Mouse (Mus musculus) ovary, postnatal 36 days (tissue): ENCODE measurements around the gene Cxcl12.

Experiments used
- DNase-seq: peaks from one replicate; pipeline ENCODE4 v3.0.0; 2022; ENCODE audit warnings: low spot score, mixed read lengths

The Cxcl12 gene

DNA sequence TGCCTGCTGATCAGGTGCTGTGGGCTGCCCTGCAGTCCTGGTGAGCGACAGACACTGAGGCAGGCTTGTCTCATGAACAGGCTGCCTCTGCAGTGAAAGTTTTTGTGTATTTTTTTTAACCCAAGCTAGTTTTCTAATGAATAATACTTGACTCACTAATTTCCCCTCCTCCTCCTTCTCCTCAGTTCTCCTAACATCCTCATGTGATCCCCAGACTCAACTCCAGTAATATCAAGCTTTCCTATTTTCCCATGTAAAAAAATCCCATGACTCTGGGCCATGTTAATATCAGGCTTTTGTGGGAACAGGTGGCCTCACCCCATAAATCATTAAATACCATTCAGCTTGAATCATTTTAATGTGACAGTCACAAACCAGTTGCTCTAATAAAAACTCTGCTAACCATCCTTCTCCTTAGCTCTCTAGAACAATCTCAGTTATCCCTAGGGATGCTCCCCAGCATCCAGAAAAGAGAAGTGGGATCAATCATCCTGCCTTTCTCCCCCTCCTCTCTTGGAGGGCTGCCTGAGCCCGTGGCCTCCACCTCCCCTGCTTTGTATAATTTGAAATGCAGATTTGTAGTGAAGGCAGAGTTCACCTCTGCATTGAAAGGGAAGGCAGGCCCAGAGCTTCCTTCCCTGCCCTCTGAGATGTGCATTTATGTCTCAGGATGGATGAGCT is 6.9 kb downstream of the Cxcl12 start:
- DNase-seq, result no peak

DNA sequence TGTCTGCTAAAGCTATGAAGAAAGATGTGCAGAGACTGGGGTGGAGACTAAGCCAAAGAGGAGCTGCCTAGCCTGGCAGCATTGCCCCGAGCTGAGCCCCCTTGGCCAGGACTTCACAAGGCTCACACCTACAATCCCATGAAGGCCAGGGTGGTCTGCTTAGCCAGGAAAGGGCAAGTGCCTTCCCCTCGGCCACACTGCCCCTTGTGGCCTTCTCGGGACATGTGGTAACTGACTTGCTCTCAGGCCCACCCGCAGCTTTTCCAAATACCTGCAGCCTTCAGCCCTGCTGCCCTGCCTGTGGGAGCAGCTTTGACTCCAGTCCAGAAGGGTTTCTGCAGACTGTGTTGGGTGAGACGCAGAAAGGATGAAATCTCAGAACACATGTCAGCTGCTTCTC is 8.1 kb downstream of the Cxcl12 start:
- no peak for DNase-seq

DNA sequence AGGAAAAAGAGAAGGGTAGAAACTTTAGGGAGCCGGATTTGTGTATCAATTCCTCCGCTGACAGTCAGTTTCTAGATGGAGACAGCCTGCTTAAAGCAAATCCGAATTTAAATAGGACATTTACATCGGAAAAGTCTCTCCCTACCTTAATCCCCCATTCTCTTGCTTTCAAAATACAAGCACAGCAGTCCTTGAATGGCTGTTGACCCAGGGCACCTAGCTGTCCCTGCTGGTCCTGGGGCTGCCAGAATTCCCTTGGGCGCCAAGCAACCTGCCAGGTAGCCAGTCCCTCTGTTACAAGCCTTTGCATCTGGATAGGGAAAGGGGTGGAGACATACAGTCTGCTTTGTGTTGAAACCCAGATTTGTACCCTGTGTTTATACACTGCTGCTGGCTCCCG is 12.0 kb downstream of the Cxcl12 start:
- no peak for DNase-seq

DNA sequence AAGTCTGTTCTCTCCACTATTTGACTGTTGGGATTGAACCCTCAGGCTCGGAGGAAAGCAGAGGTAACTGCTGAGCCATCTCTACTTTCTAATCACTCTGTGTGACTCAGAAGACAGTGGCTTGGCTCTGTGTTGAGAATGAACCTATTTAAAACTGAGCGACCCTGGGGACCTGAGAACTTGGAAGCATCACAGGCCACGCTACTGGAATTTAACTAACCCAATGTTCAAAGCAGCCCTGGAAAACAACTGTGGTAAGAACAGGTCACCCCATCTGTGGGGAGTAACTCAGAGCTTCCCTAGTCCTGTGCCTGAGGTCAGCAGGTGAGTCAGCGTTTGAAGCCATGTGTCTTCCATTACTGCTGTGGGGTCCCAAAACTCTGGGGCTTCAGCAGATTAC is 17.0 kb downstream of the Cxcl12 start:
- DNase-seq, result no peak

DNA sequence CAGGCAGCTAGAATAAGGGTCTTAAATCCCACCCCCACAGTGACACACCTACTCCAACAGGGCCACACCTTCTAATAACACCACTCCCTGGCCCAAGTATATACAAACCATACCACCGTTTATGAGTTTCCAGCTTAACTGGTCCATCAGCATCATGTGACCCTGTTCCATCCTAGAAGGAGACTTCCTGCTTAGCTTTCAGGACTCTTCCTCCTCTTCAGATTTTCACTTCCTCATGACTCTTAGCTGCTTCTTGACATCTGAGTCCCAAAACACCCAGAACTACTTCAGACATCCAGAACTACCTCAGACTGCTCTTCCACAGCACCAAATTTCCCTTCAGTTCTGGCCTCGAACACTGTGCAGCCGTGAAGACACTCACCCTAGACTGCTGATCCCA is 22.1 kb downstream of the Cxcl12 start:
- no peak for DNase-seq

DNA sequence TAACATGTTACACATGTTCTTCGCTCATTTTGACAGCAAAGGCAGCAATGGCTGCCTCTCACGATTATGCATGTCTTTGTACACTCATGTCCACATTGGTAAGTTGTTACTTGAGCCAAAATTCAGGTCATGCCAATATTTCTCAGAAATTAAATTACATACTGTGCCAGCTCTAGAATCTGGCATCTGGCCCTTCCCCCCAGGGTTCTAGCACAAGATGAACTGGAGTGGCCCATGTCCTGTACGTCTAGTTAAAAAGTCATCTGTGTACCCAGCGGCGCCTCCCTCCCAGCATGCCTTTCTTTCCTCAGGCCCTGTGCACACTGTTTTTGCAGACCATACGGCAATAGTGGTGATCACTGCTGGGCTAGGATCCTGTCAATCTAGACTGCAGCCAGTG is 23.4 kb downstream of the Cxcl12 start:
- no peak for DNase-seq

DNA sequence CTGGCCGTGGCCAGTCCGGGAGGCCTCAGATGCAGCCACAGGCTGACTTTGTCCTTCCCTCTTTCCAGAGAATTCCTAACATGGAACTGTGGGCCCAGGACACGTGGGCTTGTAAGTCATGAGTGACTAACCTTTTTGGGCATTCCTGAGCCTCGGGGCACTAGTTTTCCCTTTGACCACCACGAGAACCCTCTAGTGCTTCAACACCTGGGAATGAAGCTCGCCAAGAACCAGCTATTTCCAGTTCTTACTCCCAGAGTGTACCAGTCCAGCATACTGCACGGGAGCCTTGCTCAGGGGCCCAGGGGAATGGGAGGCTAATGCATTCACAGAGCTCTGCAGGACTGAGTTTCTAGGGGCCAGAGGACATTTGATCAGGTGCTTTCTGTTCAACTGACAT is 24.3 kb downstream of the Cxcl12 start:
- no peak for DNase-seq

DNA sequence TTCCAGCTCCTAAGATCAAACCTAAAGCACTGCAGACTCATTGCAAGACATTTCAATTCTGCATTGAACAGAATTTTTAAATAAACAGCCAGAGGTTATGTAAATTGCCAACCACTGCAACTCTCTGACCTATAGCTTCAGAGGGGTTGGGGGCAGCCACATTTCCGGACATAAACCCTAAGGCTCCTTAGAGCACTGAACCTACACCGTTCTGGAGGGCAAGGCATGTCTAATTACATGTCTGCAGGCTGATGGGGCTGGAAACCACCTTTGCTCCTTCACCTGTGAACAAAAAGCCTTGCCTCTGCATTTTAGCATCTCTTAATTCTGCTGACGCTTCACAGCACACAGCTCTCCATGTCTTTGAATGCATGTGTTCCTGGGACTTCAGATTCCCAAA is 26.9 kb downstream of the Cxcl12 start:
- DNase-seq, result no peak

DNA sequence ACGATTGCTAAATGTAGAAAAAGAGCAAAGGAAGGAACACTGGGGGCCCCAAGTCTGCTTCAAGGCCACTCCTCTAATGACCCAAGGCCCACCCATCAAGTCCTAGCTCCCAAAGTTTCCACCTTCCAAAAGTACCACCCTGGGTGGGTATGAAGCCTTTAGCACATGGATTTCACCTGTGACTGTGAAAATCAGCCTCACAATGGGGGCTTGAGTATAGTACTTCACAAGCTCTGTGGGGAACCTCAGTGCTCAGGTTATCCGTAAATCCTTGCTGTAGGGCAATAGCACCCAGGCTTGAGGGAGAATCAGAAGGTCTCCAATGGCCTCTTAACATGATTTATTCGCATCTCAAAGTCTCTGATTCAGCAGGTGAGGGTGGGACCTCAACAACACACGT is 30.5 kb downstream of the Cxcl12 start:
- DNase-seq, result no peak

DNA sequence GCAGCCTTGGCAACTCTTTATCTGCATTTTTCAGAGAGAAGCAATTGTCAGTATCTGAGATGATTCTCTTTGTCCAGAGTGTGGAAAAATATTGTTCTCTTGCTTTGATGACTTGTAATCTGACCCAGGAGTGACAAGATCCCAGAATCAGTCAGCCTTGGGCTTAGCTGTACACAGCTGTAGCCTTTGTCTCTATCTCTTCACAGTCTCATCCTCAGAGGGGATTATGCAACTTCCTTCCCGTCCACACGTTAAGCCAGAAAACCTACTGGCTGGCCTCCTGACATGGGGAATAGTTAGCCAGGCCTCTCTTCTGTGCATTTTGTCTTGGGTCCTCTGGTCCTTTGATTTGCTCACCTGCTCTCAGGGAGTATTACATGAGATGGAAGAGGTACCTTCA is 31.4 kb downstream of the Cxcl12 start:
- no peak for DNase-seq

DNA sequence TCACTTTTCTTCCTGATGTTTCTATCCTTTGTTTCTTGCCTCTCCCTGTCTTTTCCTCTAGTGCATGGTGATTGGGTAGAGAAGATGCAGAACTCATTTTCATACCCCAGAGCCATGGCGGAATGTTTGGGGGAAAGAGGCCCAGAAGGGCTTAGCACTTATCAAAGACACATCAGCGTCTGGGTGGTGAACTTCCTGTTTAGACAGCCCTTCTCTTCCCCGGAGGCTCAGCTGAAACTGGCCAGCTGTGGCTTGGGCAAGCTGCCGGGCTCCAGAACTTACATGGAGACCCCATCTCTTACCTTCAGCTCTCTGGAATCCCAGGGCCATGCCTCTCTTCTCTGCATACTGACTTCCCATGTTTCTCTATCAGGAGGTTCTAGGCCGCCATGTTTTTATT is 32.6 kb downstream of the Cxcl12 start:
- no peak for DNase-seq

DNA sequence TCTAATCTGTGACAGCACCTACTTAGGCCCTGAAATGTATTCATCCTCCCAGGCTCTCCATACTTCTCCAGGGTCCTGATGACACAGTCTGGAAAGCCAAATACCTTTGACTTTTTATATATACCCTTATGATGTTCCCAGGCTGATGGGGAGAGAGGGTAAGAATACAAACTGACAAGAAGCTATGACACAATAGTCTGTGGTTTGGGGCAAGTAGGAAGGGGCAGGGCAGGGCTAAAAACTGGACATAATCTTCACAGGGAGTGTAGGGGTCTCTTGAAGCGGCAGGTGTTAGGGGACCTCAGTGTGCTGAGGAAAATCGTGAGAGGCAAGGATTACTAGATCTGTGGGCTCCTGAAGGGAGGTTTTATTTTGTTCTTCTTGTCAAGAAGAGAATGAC is 33.1 kb downstream of the Cxcl12 start:
- DNase-seq, result no peak

DNA sequence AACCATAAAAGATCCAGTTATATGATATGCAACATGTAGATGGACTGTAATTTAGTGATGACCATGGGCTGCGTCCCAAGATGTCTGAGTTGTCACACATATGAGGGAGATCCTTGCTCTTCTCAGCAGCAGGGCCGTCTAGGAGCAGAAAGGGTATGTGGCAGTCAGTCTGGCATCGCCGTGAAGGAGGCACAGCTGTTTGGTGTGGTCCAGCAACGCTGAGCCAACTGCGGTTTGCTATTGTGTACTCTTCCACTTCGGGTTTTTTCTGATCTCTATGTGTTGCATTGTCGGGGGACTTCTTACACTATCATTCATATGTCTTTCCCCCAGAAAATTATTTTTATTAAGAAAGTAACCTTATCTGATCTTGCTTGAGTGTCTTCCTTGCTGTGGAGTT is 33.5 kb downstream of the Cxcl12 start:
- DNase-seq, result no peak

DNA sequence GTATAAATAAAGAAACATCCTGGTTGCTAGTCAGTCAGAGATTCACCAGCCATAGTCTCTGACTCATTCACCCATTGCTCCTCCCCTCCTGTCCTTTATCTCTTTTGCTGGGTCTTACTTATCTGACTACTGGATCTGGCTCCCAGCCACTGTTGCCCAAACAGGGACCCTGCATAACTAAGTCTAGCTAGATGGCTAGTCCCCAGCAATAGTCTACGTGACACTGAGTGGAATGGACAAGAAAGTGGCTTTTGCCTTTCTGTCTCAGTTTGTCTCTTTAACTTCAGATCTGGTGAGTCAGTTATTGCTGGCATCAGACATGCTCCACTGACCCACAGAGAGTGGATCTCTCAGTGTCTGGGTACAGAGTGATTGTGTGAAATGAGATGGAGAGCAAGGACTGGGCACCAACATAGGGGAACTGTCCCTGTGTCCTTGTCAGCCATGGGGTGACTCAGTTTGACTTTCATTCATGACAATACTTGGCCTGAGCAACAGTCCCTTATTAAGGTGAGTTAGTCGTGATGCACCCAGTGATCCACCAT is 34.6 kb downstream of the Cxcl12 start:
- DNase-seq, result no peak

DNA sequence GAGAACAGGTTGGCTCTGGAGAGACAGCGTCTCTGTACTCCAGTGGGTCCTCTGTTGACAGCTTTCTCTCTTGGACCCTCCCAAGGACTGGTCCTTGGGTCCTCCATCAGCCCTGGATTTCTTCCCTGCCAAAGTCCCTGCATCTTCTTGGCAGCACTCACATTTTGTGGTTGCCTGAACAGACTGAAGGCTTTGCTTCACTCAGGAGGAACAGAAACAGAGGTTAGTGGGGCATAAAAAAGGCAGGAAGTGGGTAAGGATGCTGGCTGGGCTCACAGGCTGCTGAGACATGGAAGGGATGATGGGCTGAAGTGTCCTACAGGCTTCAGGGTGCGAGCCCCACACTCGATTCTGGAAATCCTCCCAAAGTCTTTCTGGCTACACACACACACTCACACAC is 35.8 kb downstream of the Cxcl12 start:
- no peak for DNase-seq

DNA sequence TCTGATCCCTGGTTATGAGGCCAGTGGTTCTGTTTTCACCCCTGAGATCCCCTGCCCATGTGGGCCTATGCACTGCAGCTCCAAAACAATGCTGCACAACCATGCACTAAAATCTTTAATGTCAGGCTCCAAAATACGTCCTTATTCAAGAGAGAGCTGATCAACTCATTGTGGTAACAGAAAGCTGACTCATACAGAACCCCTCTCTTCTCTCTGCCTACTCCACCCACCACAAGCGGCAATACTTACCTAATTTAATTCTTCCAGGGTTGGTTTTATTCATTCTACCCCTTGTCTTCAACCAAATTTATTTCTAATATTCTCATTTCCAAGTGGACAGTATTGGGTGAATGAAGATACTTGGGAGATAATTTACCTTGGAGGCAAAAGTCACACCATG is 38.5 kb downstream of the Cxcl12 start:
- no peak for DNase-seq

DNA sequence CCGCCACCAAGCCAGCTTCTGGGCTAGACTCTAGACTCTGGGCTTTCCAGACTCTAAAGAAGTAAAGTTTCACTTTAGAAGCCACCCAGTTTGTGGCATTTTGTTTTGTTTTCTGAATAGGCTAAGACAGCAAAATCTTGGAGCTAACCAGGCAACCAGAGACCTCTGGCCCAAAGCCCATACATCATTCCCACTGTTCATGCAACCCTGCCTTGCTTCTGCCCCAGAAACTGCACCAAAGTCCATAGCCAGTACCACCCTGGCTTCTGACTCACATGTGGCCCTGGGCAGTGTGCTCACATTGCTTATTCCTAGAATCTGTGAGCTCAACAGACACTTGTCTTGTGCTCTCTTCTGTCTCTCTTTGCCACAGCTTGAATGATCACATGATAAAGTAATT is 39.0 kb downstream of the Cxcl12 start:
- DNase-seq, result no peak

DNA sequence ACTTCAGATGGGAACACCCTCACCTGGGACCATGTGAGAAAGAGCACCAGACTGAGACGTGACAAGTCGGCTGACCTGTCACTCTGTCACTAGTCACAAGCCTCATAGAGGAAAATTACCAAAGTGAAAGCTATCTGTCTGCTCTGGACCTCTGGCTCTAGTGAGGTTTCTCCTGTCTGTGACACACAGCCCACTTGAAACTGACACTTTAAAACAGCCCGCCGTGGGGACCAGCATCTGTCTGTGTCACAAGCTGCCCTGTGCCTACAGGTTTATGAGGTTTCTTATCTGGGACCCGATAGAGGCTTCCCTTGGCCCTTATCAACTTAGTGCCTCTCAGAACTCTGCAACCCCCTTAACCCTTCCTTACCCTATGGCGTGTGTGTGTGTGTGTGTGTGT is 41.8 kb downstream of the Cxcl12 start:
- no peak for DNase-seq

DNA sequence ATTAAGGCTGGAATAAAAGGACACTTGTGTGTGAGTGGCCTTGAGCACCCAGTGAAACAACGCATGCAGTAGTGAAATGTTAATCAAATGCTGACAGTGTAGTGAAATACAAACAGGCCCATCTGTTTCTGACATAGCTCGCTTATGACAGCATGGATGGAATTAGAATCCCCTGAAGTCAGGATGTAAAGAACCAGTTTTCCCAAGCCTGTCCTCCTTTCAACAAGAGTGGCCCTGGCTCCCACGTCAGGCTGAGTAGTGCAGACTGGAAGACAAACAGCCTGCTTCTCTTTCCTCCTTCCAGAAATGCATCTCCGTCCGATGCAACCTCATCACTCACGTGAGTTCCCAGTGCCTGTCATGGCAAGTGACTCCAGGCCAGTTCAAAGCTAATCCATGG is 42.2 kb downstream of the Cxcl12 start:
- DNase-seq, result no peak

DNA sequence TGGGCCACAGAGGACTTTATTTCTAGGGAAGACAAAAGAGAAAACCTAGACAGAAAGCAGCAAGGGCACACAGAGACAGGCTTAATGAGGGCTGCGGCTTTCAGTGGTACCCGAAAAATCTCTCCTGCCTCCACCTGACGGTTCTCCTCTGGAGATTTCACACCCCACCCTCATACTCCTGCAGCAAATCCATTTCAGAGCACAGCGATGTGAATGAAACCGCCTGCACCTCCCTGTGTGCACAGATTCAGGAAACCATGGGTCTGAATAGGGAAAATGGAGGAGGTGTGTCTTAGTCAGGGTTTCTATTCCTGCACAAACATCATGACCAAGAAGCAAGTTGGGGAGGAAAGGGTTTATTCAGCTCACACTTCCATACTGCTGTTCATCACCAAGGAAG is 46.2 kb downstream of the Cxcl12 start:
- no peak for DNase-seq

DNA sequence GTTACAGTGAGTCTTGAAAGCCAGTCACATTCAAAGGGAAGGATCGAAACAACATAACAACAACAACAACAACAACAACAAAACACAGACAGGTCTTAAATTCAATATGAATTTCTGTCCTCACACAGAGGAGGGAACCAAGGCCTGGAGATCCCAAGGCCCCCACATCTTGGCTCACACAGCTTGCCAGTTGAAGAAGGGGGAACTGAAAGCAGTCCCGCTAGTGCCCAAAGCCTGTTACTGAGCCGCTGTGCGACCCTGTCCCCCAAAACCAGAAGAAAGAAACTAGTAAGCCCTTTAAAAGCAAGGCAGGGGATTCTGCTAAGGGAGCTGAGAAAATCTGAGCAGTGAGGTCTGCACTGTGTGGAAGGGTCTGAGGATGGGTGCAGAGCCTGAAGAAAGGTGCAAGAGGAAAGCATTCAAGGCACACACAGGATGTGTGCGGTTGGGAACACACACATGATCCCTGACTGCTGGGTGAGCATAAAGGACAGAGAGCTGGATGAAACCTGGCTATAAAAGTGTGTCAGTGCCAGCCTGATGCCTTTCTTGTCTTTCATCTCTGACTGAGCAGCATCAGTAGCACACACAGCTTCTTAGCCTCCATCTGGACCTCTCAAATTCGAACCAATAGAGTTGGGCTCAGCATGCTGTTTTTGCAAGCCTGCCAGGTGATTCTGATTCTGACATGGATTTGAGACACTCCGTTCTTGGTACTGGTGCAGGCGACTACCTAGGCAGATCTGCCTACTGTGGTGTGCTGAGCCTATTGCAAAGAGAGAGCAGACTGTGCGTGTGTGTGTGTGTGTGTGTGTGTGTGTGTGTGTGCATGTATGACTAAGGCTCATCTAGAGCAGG is 50.3 kb downstream of the Cxcl12 start:
- no peak for DNase-seq

DNA sequence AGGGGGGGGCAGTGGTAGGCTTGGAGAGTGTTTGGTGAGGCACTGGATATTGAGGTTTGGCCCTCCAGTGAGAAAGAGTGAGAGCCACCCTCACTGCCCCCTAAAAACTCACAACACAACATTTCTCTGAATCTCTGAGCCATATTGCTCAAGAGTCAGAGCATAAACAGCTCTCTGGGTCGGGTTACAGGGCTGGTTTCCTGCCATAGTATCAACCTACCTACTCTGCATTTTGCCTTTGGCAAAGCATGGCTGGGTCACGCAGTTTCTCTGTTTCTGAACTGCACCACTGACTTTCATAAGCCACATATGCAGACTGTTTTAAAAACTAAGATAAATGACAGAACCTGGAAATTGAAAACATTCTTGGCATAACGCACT is 51.0 kb downstream of the Cxcl12 start:
- no peak for DNase-seq

DNA sequence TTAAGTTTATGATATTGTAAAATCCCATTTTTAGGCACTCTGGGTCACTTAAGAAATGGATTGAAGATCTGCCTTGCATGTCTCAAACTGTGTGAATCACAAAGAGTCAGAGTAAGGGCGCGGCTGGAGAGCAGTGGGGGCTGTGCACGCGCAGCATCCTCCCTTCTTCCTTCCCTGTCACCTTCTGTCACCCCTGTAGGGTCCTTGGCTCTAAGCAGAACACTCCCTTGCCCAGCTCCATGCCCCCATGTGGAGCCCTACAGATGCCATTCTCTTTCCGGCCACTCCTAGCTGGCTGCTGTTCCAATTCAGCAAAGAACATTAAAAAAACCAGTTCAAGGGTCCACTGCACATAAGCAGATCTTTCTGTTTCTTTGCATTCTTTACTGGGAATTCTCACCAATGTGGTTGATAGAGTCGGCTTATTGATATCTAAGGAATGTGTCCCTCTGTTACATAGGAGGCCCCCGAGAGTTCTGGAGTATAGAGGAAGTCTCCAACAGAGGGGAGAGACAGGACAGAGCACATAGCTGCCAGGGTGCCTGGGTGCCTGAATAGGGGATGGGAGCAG is 51.7 kb downstream of the Cxcl12 start:
- no peak for DNase-seq
